Mouse (Mus musculus): ENCODE measurements at regions not wholly inside any gene's neighbourhood (a gene's known extent, or its start where the extent isn't known, plus 50 kb on each side); places are given as distances from the start of the nearest gene placed in this dataset.

DNA sequence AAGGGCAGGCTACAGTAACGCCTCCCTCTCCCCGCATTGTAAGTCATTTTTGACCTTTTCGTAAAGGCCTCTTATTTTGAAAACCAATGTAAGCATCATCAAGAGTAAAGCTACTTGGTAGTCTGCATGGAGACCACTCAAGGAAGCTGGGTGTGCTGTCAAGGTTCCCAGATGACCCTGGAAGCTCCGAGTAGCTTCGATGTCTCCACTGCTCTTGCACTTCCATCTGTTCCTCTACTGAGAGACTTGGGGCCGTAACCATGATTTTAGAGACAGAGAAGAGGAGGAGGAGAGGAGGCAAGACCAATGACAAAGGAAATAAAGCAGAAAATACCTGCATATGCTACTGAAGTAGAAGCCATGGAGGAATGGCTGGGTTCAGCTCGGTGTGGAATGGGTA, 256.0 kb downstream of the Gm11361 start:
- DNase-seq = no peak

DNA sequence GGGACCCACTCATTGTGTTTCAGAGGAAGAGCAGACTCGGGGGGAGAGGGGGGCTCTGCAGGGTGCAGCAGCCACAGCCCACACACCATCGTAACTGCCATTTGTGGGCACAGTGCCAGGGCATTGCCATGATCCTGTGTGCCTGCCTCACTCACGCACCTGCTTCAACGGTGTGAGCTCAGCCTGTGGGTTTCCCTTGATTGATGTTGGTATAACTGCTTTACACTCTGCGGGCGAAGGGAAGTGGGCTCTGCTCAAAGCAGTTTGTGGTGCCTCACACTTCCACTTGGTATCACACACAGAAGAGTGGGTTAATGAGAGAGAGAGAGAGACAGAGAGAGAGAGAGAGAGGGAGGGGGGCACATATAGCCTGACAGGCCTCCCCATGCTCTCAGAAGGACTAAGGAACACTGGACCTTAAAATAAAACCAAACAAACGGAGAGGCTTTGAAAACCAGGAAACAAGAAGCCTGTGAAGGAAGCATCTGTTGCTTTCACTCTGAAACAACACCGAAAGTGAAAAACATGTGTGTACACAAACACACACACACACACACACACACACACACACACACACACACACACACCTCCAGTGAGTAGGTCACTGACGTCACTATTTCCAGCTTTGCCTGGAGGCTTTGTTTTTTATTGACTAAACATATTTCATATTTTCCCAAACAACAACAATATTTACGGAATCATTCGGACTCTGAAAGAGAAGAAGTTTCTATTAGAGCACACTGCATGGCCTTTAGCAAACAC, 255.4 kb downstream of the Gm11361 start:
- peak; percentile 50 to 58 for DNase-seq

DNA sequence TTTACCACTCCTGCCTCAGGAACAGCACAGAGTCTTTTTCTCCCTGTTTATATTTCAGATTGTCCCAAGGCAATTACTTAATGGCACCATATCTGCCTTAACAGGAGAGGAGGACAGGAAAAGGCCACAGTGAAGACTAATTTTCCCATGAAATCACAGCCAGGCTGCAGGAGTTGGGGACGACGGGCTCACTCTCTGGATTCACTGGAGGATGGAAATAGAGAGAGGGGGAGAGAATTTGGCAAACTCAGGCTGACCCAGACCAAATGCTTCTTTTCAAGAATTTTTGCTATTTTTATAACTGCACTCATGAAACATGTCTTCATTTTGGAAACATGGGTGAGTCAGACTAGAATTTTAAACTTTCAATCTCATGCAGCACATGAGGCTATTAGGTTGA, 250.9 kb downstream of the Gm11361 start:
- DNase-seq = no peak

DNA sequence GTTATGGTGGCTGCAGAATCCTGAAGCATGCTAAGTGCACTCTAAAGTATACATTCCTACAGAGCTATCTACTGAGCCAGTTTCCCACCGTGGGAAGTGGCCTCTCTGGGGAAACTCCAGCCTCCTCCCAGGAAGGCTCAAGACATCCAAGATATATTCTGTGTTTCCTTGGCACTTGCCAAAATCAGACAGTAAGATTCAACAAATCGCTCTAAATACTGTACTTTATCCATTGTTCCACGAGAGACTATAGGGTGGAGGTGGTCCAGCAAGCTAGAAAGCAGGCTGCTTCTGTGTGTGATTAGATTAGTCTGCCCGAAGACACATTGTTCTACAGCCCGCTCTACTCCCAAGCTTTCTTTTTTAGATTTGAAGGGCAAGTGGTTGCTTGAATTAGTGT, 250.5 kb downstream of the Gm11361 start:
- no peak for DNase-seq

DNA sequence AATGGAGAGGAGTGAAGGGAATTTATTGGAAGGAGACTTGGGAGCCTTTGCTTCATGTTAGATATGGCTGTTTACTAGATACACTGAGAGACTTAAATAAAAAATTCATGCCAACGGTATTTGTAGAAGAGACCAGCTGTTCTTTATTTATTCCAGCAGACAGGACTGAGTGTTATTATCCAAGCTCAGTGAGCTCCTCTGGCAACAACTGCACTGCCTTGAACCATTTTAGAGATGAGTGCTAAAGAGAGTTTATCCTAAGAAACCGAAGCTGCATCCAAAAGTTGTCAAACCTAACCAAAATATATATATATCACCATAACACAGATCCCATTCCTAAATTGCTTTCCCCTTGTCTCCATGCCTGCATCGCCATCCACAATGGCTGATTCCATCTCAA, 247.0 kb downstream of the Gm11361 start:
- DNase-seq = no peak

DNA sequence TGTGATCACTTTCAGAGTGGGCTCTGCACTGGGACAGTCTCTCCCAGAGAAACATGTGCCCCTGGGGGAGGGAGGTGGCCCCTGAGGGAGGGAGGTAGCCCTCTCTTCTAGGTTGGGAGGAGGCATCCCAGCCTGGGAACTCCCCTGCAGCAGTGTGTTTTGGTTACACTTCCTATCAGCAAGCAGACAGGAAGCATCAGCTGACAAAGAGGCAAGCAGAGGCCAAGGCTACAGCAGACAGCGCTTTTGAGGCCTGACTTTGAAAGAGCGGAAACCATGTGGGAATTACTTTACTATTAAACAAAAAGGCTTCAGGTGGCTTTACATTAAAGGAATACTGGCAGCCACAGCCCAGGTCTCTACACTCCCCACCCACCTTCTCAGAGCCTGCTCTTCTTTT, 244.8 kb downstream of the Gm11361 start:
- no peak for DNase-seq

DNA sequence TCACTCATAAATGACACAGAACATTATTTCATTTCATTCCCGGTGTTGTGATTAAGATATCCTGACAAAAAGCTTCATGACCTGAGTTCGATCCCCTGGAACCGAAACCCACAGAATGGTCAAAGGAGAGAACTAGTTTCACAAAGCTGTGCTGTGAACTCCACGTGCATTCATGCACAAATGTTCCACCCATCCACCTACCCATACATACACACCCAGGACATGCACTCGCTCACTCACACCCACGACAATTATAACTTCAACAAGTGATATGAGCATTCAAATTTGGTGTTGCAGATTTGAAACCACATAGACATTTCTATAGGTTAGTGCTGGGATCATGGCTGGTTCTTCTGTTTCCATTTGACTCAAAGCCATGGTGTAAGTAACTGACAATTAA, 243.4 kb downstream of the Gm11361 start:
- no peak for DNase-seq

DNA sequence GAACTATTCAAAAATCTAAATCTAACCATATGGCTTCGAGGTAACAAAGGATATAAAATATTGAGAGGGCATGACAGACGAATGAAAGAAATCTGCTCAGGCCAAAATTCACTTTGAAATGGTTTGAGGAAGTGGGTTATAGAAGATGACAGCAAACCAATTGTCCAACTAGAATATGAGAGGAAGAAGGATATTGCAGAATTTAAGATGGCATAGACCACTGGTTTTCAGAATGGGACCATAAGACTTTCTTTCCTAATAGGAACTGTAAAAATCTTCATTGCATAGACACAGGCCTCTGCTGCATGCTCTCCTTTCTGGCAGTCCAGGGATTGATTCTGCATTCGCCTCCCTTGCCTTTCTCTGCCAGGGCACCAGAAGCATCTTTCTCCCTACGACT, 240.2 kb downstream of the Gm11361 start:
- DNase-seq = no peak

DNA sequence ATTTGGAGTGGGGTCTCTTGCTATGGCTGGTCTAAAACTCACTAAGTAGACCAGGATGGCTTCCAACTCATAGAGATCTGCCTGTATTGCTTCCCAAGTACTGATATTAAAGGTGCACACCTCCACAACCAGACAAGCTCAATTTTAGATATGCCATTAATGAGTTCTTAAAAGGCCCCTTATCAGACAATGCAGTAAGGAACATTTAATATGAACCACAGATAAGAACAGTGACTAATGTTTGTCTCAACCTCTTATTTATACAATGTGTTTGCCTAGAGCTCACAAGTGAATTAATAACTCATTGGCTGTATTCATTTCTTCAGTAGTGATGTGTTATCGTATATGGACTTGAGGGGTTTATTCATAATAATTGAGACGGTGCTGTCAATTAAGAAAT, 234.7 kb downstream of the Gm11361 start:
- DNase-seq = no peak

DNA sequence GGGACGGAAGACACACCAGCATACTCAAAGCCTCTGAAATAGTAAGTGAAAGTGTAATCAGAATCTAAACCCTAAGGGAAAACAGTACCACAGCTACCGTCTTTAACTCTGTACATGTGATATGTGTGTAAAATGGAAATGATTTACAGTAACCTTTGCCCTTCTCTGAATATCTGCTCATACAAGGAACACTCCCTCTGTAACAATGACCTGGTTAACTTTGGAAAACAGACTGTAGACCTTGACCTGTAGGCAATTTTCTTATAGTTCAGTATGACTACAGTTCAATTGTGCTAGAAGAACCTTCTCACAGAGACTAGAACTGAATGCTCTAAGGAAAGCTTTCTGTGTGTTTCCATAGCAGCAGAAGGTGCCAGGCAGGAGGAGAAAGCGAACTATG, 226.4 kb downstream of the Gm11361 start:
- DNase-seq = no peak

DNA sequence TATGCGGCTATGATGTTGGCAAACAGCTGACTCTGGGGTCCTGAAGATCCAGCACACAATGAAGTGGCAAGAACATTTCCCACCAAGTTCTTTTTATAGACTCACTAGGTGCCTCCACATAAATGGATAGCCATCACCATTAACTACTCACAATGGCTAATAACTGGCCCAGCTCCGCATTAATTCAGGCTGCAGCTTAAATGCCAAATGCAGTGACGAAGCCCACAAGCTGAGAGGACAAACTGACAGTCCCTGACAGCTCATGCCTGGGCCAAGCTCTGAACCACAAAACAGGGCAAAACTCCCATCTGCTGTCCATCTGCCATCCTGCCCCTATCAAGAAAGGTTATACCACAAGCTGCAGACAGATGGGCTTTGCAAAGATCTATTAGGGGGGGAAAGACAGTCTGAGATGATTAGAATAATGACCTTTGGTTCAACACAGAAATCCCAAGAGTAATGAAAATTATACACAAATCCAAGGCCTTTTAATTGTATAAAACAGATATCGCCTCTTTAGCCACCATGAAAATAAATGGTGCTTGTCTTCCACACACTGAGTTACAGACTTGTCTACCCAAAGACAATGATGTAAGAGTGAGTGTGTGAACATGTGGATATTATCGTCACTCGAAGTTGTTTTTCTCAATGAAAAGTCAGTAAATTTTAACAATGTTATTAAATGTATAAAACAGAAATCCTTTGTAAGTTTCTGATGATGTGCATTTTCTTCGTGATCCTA, 224.1 kb downstream of the Gm11361 start:
- peak; percentile 70 to 87 for DNase-seq

DNA sequence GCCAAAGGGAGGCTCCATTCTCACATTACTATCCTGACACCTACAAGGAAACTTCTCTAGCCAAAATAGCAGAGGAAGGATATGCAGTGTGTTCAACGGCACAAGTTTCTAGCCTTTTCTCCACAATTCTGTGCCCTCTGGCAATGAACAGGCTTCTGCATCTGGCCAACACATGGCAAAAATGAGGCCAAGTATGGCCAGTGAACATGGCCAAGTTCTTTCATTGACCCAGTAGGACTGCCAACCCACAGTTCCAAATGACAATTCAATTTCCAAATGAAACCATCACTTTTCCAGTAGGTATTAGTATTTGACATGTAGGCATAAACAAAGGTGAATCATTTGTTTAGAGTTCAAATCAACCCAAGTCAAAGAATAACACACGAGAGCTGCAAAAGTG, 208.8 kb downstream of the Gm11361 start:
- peak; percentile 10 to 24 for DNase-seq

DNA sequence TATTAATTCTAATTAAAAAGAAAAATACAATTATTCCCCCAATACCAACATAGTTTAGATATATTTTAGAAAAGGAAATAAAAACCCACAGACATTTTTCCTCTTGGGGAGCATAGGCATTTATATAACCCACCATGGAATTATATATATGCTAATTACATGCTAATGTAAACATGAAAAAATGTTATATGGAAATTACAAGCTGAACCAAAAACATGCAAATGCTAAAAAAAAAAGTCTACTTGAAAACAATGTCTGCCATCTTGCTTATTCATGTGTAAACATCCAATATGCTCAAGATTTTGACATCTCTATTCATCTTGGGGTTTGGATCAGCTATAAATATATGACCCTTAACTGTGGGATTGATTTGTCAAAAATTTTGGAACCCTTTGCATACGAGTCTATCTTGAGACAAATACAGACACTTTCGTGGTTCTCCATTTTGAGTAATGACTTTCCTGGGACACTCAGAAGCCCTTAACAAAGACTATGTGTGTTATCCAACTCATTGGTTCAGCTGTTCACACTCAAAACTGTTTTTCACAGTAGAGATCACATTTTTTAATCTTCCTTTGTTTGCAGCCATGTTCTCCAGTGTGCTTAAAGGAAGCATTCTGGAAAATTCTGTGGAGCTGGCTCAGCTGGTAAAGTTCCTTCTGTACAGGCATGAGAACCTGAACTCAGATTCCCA, 208.0 kb downstream of the Gm11361 start:
- DNase-seq = no peak

DNA sequence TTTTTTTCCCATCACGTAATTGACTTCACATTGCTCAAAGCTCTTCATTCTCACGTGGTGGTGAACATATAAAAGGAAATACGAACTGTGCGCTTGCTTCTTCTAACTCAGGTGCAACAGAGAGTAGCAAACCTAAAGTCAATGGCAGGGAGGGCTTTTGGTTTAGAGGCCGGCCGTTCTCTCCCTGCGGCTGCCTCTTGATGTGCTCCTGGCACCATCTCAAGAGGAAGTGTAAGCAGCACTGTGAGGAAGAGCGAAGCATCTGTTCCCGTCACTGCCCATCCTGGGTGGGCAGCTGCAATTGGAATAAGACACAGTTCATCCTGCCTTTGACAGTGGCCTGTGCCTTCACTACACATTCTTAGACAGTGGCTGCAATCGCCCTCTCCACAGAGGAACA, 204.0 kb downstream of the Gm11361 start:
- DNase-seq = no peak

DNA sequence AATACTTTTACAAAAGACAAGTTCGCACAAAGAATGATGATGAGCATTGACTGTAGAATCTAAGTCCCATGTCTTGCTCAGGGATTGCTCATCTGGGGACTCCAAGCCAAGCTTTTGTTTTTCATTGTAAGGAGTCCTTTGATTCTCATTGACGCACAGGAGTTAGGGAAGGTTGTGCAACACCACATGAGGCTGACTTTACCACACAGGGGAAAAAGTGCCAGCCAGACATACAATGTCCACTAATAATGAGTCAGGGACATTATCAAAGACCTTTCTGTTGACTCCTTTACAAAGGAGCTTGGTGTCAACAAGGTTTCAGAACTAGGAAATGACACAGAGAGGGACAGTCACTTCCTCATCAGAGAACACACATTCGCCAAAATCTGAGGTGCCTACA, 200.1 kb downstream of the Gm11361 start:
- no peak for DNase-seq

DNA sequence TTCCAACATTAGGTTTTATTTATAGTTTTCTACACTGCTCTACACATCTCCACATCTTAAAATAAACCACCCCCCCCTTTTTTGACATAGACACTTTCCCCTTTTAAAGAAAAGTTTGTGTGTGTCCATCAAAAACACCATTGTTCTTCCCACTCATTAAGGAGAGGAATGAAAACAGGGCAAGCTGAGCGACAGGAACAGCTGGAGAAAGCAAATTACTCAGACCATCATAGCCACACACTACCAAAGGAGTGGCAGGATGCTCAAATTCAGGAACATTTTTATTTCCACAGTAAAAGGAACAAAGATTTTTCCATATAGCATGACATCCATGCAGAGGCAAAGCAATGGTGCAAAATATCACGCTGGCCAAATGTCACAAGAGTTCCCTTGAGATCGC, 198.6 kb downstream of the Gm11361 start:
- no peak for DNase-seq

DNA sequence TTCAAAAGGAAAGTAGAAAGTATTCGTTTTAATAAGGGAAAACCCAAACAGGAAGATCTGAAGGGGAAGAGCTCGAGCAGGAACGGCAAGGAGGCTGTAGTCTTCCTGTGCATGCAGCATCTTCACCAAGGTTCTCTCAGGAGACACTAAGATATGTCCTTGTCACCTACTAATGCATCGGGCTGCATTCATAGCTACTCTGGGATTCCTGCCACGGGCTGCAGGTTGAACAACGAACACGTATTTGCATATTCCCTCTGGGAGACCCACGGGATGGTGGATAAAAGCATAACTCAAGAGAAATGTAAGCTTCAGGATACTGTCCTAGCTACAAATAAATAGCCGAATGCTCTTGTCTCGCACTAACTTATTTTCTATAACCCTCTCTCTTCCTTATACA, 197.7 kb downstream of the Gm11361 start:
- no peak for DNase-seq

DNA sequence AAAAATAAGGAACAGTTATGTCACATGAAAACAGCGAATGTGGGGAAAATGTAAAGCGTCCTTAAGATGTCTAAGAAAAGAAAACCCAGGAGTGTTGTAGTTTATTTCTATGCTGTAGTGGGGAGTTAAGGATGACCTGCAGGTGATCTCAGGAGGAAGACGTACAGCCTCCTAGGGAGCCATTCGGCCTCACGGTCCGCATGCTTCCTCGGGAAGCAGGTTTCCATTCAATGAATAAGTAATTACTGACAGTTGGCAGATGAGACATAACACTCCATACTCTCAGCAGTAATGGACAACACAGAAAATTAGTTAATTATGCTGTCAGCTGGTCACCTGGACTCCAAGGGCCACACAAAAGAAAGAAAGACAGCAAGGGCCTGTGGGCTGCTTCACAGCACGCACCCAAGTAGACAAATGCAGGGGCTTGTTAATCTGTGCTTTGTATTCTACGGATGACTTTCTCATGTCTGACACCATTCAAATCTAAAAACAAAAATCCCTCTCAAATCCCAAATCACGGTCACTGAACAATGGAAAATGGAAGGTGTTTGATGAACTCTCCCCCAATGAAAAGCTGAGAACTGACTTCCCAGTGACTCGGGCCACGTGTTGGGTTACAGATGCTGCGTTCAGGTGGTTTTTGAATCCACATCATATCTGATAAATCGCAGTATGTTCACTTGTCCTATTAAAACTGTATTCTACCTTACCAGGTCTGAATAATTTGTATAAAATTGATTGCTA, 193.5 kb downstream of the Gm11361 start:
- DNase-seq = no peak

DNA sequence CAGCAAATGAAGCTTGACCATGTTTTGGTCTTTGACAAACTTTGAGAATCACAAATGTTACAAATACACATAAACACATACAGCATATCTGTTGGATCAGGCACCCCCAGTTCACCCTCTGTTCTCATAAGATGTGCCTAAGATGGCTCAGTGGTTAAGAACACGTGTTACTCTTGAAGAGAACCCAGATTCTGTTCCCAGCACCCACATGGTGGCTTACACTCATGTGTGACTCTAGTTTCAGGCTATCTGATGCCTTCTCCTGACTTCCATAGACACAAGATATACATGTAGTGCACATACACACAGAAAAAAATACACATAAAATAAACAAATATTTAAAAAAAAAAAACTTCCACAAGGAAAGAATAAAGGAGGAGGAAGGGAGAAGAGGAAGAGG, 191.7 kb downstream of the Gm11361 start:
- DNase-seq = no peak

DNA sequence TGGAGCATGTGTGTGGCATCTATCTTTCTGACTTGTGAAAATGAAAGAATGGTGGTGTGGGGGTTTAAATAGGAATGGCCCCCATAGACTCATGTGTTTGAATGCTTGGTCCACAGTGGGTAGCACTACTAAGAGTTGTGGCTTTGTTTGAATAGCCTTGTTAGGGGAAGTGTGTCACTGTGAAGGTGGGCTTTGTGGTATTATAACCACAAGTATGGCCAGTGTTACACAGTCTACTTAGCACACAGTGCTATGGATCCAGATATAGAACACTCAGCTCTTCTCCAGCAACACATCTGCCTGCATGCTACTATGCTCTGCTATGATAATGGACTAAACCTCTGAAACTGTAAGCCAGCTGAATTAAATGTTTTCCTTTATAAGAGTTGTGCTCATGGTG, 184.9 kb downstream of the Gm11361 start:
- DNase-seq = no peak

DNA sequence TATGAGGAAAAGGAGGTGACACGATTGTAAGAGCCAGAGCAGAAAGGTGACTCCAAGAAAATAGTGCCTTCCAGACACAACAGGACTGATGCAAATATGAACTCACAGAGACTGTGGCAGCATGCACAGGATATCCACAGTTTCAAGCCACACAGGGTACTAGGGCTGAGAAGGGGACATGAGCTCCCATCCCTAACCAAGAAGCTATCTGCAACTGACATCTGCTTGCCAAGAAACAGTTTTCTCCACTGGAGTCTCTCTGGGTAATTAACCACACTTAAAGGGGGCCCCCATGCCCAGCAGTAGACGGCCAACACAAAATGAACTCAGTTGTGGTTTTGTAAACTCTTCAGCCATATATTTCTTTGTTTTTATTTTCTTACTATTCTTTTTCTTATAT, 176.1 kb downstream of the Gm11361 start:
- DNase-seq = no peak

DNA sequence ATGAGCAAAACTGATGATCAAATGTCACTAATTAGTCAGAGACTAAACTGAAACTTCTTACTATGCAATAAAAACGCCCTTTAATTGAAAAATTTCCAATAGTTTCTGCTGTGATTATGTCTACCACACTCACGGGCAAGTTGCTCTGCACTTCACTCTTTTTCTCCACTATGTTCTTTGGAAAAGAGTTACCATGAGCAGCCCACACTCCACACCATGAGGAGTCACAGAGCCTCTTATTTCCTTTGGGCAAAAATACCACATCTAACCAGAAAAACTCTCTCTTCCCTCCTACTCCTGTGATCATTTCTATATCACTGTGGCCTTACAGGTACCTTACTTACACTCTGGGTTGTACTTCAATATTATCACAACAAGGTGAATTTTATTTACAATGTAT, 174.7 kb downstream of the Gm11361 start:
- no peak for DNase-seq

DNA sequence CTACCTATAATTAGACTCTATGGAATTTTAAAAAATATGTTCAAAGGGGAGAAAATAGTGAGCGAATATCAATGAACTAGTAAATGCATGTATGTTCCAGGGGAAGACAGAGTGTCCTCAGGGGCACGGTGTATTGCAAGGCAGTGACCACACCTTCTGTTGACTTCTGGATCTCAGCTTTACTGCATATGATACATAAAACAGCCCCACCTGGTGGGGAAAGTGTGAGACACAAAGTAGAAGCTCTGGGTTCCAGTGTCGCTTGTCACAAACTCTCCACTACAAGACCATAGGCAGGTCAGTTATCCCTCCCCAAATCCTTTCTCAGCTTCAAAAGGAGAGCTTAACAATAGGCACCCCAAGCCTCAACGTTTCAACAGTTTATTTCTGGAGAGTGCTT, 168.8 kb downstream of the Gm11361 start:
- DNase-seq = peak in 1 of 2 experiments; percentile 13

Data from cerebellum, postnatal 14 days (tissue).